Comparison of ENCODE assay signal across 14 mouse cellular contexts in genomic region chr8:125434151-125434550, GRCm38 (mm10).
DNase-seq lines count a peak whose midpoint lies in the region; ATAC-seq and TF ChIP-seq lines count a peak whose summit lies in the region.
"Had no signal": no experiment of that assay in that cellular context is flagged by ENCODE, and none has a peak within 500 bp of the region (broad histone marks: within the 10 kb centered on the region; RNA-seq: fewer than 3 reads in every experiment).

No protein-coding gene starts in this region.

- peaks cover 25% of the 10 kb centered on the region for H3K4me1 ChIP-seq in forebrain, embryonic 12.5 days
- peaks cover 9% of the 10 kb centered on the region for H3K4me1 ChIP-seq in forebrain, embryonic 16.5 days (replicated peaks; ENCODE audit: control insufficient read depth, insufficient read depth, low read length)
- H3K4me1 ChIP-seq in hindbrain, embryonic 15.5 days (replicated peaks) = peaks cover 11% of the 10 kb centered on the region
- H3K4me1 ChIP-seq in hindbrain, embryonic 14.5 days (replicated peaks; ENCODE audit: control insufficient read depth, insufficient read depth, low read length) = peaks cover 6% of the 10 kb centered on the region; the same call in 1 of the 2 replicates
- no peaks in the 10 kb centered on the region for H3K4me1 ChIP-seq in stomach, embryonic 14.5 days (ENCODE audit: control insufficient read depth, insufficient read depth, low read length)
- H3K4me1 ChIP-seq in stomach, postnatal 0 days (replicated peaks; ENCODE audit: control insufficient read depth, insufficient read depth) = no peaks in the 10 kb centered on the region

- 63% methylated on average over 8 of the region's 8 CpGs for WGBS in forebrain, embryonic 12.5 days
- WGBS in forebrain, embryonic 16.5 days = 56% methylated on average over 8 of the region's 8 CpGs
- 57% methylated on average over 8 of the region's 8 CpGs for WGBS in hindbrain, embryonic 15.5 days
- WGBS in hindbrain, embryonic 14.5 days = 62% methylated on average over 8 of the region's 8 CpGs
- 38% methylated on average over 8 of the region's 8 CpGs for WGBS in stomach, embryonic 14.5 days
- 42% methylated on average over 8 of the region's 8 CpGs for WGBS in stomach, postnatal 0 days

- peak overlapping the region; percentile 39; the same call in 1 of the 2 replicates for H3K27ac ChIP-seq in forebrain, embryonic 12.5 days
- no peak overlapping the region for H3K27ac ChIP-seq in forebrain, embryonic 16.5 days (ENCODE audit: low read length)
- H3K27ac ChIP-seq in hindbrain, embryonic 15.5 days (replicated peaks) = peak overlapping the region; percentile 53; the same call in 1 of the 2 replicates
- no peak overlapping the region for H3K27ac ChIP-seq in hindbrain, embryonic 14.5 days
- peak overlapping the region; percentile 4; the same call in 1 of the 2 replicates for H3K27ac ChIP-seq in stomach, embryonic 14.5 days (ENCODE audit: low read length)
- H3K27ac ChIP-seq in stomach, postnatal 0 days (replicated peaks) = no peak overlapping the region
- H3K27ac ChIP-seq: embryonic facial prominence, embryonic 13.5 days; limb, embryonic 13.5 days had no signal

- no peak for TF ChIP-seq CTCF in stomach, postnatal 0 days (IDR thresholded peaks at IDR 0.05; ENCODE audit: low read depth)

- 0 out of 2 replicates have a peak overlapping the region, but pooled peaks have one; percentile 7 for H3K9ac ChIP-seq in forebrain, embryonic 12.5 days
- H3K9ac ChIP-seq in forebrain, embryonic 16.5 days (replicated peaks; ENCODE audit: low read depth, low read length) = no peak overlapping the region
- no peak overlapping the region for H3K9ac ChIP-seq in hindbrain, embryonic 15.5 days
- H3K9ac ChIP-seq in hindbrain, embryonic 14.5 days = no peak overlapping the region
- no peak overlapping the region for H3K9ac ChIP-seq in stomach, embryonic 14.5 days (replicated peaks; ENCODE audit: low read depth, low read length)
- H3K9ac ChIP-seq in stomach, postnatal 0 days (ENCODE audit: low read length) = no peak overlapping the region
- H3K9ac ChIP-seq: embryonic facial prominence, embryonic 13.5 days; limb, embryonic 13.5 days had no signal

- no peaks in the 10 kb centered on the region for H3K9me3 ChIP-seq in forebrain, embryonic 12.5 days
- H3K9me3 ChIP-seq in forebrain, embryonic 16.5 days (ENCODE audit: control insufficient read depth, low read length) = no peaks in the 10 kb centered on the region
- no peaks in the 10 kb centered on the region for H3K9me3 ChIP-seq in hindbrain, embryonic 15.5 days
- H3K9me3 ChIP-seq in hindbrain, embryonic 14.5 days (ENCODE audit: control insufficient read depth, low read length) = no peaks in the 10 kb centered on the region
- H3K9me3 ChIP-seq in stomach, embryonic 14.5 days (ENCODE audit: control insufficient read depth, low read depth, low read length) = no peaks in the 10 kb centered on the region
- H3K9me3 ChIP-seq in stomach, postnatal 0 days (ENCODE audit: control insufficient read depth, low read length) = no peaks in the 10 kb centered on the region
- H3K9me3 ChIP-seq: embryonic facial prominence, embryonic 13.5 days; limb, embryonic 13.5 days had no signal

- H3K4me2 ChIP-seq in forebrain, embryonic 12.5 days = no peak overlapping the region
- H3K4me2 ChIP-seq in forebrain, embryonic 16.5 days (ENCODE audit: low read length) = no peak overlapping the region
- no peak overlapping the region for H3K4me2 ChIP-seq in hindbrain, embryonic 15.5 days
- H3K4me2 ChIP-seq in hindbrain, embryonic 14.5 days (replicated peaks) = no peak overlapping the region
- no peak overlapping the region for H3K4me2 ChIP-seq in stomach, embryonic 14.5 days (replicated peaks; ENCODE audit: low read depth, low read length)
- no peak overlapping the region for H3K4me2 ChIP-seq in stomach, postnatal 0 days (replicated peaks; ENCODE audit: low read depth)
- H3K4me2 ChIP-seq: embryonic facial prominence, embryonic 13.5 days; limb, embryonic 13.5 days had no signal

- no peak for TF ChIP-seq EP300 in stomach, postnatal 0 days (optimal IDR thresholded peaks at IDR 0.05)

- no peak for DNase-seq in hindbrain, embryonic 14.5 days (ENCODE audit: low spot score)
- no peak for DNase-seq in stomach, postnatal 0 days (ENCODE audit: low spot score)
- no peak for DNase-seq in adrenal gland, postnatal 36 days
- DNase-seq: adrenal gland, adult 2 months; cerebellum, postnatal 14 days; kidney, postnatal 25 days; lung, adult 2 months had no signal

- peaks cover 3% of the 10 kb centered on the region; the same call in 1 of the 2 replicates for H3K27me3 ChIP-seq in forebrain, embryonic 12.5 days
- H3K27me3 ChIP-seq in forebrain, embryonic 16.5 days (replicated peaks; ENCODE audit: control insufficient read depth, insufficient read depth, low read length) = no peaks in the 10 kb centered on the region
- H3K27me3 ChIP-seq in hindbrain, embryonic 15.5 days = no peaks in the 10 kb centered on the region
- H3K27me3 ChIP-seq in hindbrain, embryonic 14.5 days (ENCODE audit: control insufficient read depth, insufficient read depth, low read length) = no peaks in the 10 kb centered on the region
- no peaks in the 10 kb centered on the region for H3K27me3 ChIP-seq in stomach, embryonic 14.5 days (ENCODE audit: control insufficient read depth, insufficient read depth, low read length)
- H3K27me3 ChIP-seq in stomach, postnatal 0 days (ENCODE audit: control insufficient read depth, insufficient read depth, low read length) = no peaks in the 10 kb centered on the region
- H3K27me3 ChIP-seq: embryonic facial prominence, embryonic 13.5 days had no signal

- no peak overlapping the region for H3K4me3 ChIP-seq in forebrain, embryonic 12.5 days (replicated peaks)
- H3K4me3 ChIP-seq in forebrain, embryonic 16.5 days (replicated peaks; ENCODE audit: low read length) = no peak overlapping the region
- H3K4me3 ChIP-seq in hindbrain, embryonic 15.5 days = no peak overlapping the region
- H3K4me3 ChIP-seq in hindbrain, embryonic 14.5 days (replicated peaks; ENCODE audit: low read length) = no peak overlapping the region
- no peak overlapping the region for H3K4me3 ChIP-seq in stomach, embryonic 14.5 days (ENCODE audit: low read depth, low read length)
- no peak overlapping the region for H3K4me3 ChIP-seq in stomach, postnatal 0 days (ENCODE audit: low read depth, low read length)
- H3K4me3 ChIP-seq: embryonic facial prominence, embryonic 13.5 days; limb, embryonic 13.5 days had no signal

- ATAC-seq in forebrain, embryonic 12.5 days (ENCODE audit: low FRiP score) = no peak
- ATAC-seq in forebrain, embryonic 16.5 days = no peak
- no peak for ATAC-seq in hindbrain, embryonic 15.5 days (ENCODE audit: low FRiP score, low read depth)
- ATAC-seq in hindbrain, embryonic 14.5 days (ENCODE audit: low FRiP score) = no peak
- no peak for ATAC-seq in stomach, embryonic 14.5 days (ENCODE audit: insufficient number of reproducible peaks, insufficient read depth, low FRiP score, low read depth)
- no peak for ATAC-seq in stomach, postnatal 0 days (ENCODE audit: low FRiP score, low TSS enrichment)
- no peak for ATAC-seq in monocyte, adult 5-6 weeks (replicated peaks; ENCODE audit: insufficient number of reproducible peaks, low FRiP score, low TSS enrichment, poor library complexity, severe bottlenecking)

- peaks cover 56% of the 10 kb centered on the region for H3K36me3 ChIP-seq in forebrain, embryonic 12.5 days (replicated peaks)
- H3K36me3 ChIP-seq in forebrain, embryonic 16.5 days (ENCODE audit: control insufficient read depth, insufficient read depth) = 0 out of 2 replicates have a peak, but pooled peaks cover 4% of the 10 kb centered on the region
- peaks cover 11% of the 10 kb centered on the region; the same call in 1 of the 2 replicates for H3K36me3 ChIP-seq in hindbrain, embryonic 15.5 days
- peaks cover 56% of the 10 kb centered on the region for H3K36me3 ChIP-seq in hindbrain, embryonic 14.5 days (replicated peaks; ENCODE audit: control insufficient read depth, insufficient read depth)
- H3K36me3 ChIP-seq in stomach, embryonic 14.5 days (ENCODE audit: control insufficient read depth, insufficient read depth, low read length) = no peaks in the 10 kb centered on the region; the same call in 1 of the 2 replicates
- H3K36me3 ChIP-seq in stomach, postnatal 0 days (ENCODE audit: control insufficient read depth, insufficient read depth, low read length) = peaks cover 6% of the 10 kb centered on the region

Comparison
In these comparisons a context has a peak if more than half of its experiments do, and no peak if none do; other contexts are left out.
1. H3K27ac ChIP-seq: peak in forebrain, embryonic 12.5 days (single experiment), hindbrain, embryonic 15.5 days (single experiment) and stomach, embryonic 14.5 days (single experiment); none in forebrain, embryonic 16.5 days (single experiment), hindbrain, embryonic 14.5 days (single experiment) and stomach, postnatal 0 days (single experiment).